Mouse (Mus musculus) kidney, adult 2 months (tissue): Measurements from ENCODE around the gene Rtbdn. TPM values are rescaled to one million over a fixed set of nuclear protein-coding genes. Genes with fewer than 3 reads are reported as not detected.

Experiments
- DNase-seq: peaks from one replicate; pipeline ENCODE4 v3.0.0; 2021
- H3K27ac ChIP-seq: fragments of 200-500 bp; 2 replicates; pipeline ENCODE4 v1.5.1; 2012; ENCODE audit warnings: low read depth, low read length, control low read depth, inconsistent platforms; ENCODE audit not compliant: insufficient read depth
- H3K27me3 ChIP-seq: fragments of 200-500 bp; replicated peaks from 2 replicates; pipeline ENCODE4 v1.6.1; 2012; ENCODE audit warnings: mild to moderate bottlenecking, moderate library complexity, low read length, inconsistent platforms; ENCODE audit not compliant: control insufficient read depth, insufficient read depth
- H3K36me3 ChIP-seq: fragments of 200-500 bp; 2 replicates; pipeline ENCODE4 v1.6.1; 2012; ENCODE audit warnings: mild to moderate bottlenecking, moderate library complexity, low read length, inconsistent platforms; ENCODE audit not compliant: control insufficient read depth, insufficient read depth
- H3K4me1 ChIP-seq: fragments of 200-500 bp; 2 replicates; pipeline ENCODE4 v1.6.1; 2011; ENCODE audit warnings: low read length; ENCODE audit not compliant: control insufficient read depth, insufficient read depth
- H3K4me3 ChIP-seq: fragments of 200-500 bp; 2 replicates; pipeline ENCODE4 v1.5.1; 2011; ENCODE audit warnings: mild to moderate bottlenecking, low read depth, low read length, control low read depth; ENCODE audit not compliant: insufficient read depth
- CTCF ChIP-seq: fragments of 200-500 bp; conservative IDR thresholded peaks from 2 replicates; pipeline ENCODE4 v1.5.1; 2011; ENCODE audit warnings: low read depth, mild to moderate bottlenecking, control low read depth, low read length, moderate library complexity, mixed read lengths; ENCODE audit not compliant: insufficient read depth, insufficient read length
- POLR2A ChIP-seq: fragments of 200-500 bp; IDR thresholded peaks from one replicate; pipeline ENCODE4 v1.6.1; 2011; ENCODE audit warnings: low read depth, low read length, control low read depth
- WGBS: fragments of 180-500 bp; shearing (Covaris S2); methylation state at CpG from one replicate; pipeline ENCODE4 v1.1.7; 2018; 5-methylcytosine and 5-hydroxymethylcytosine counted together
- polyA plus RNA-seq: library from polyadenylated mRNA; depleted of rRNA; stranded (reverse); fragments of >200 nt; gene quantifications from 2 replicates; pipeline ENCODE4 v1.2.3, GENCODE M21; 2012

Rtbdn gene
- polyA plus RNA-seq, 1 experiment = not detected

DNA sequence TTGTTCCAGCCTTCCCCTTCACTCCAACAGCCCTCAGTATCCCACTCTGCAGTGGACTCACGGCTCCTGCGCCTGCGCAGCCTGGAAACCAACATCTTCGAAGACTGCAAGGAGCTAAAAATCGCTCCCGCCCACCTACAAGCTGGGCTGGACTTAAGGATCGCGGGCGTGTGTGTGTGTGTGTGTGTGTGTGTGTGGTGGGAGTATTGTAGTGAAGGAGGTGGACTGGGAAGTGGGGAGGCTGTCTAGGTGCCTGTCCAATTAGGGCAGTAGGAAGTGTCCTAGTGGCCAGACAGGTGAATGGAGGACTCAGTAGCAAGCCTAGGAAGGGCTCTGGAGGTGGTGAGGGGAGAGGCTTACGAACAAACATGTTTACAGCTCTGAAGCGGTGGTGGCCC, 1.6 kb upstream of the Rtbdn start:
- peaks cover 4% of the 10 kb centered on the region for H3K27me3 ChIP-seq
- no peak overlapping the region for H3K4me3 ChIP-seq
- H3K36me3 ChIP-seq = no peaks in the 10 kb centered on the region
- no peaks in the 10 kb centered on the region for H3K4me1 ChIP-seq
- TF ChIP-seq POLR2A (no peak), CTCF (no peak)
- no peak overlapping the region for H3K27ac ChIP-seq
- DNase-seq = no peak
- 3% methylated on average over 11 of the region's 11 CpGs for WGBS

GRCm38 (mm10) chr8:84945633-84946527, 911 bp upstream of the Rtbdn start:
- Histone ChIP-seq H3K27me3 (peaks cover 4% of the 10 kb centered on the region), H3K4me1 (no peaks in the 10 kb centered on the region), H3K27ac (no peak overlapping the region), H3K4me3 (no peak overlapping the region), H3K36me3 (no peaks in the 10 kb centered on the region)
- DNase-seq = no peak
- TF ChIP-seq CTCF (no peak), POLR2A (no peak)
- 1% methylated on average over 46 of the region's 67 CpGs for WGBS

- peaks cover 4% of the 10 kb centered on the region for H3K27me3 ChIP-seq
- DNase-seq = peak; percentile 50
- TF ChIP-seq POLR2A = no peak
- 0 out of 2 replicates have a peak, but pooled peaks have one; percentile 0 for TF ChIP-seq CTCF
- H3K4me1 ChIP-seq = no peaks in the 10 kb centered on the region
- H3K27ac ChIP-seq = no peak overlapping the region
- no peak overlapping the region for H3K4me3 ChIP-seq
- H3K36me3 ChIP-seq = no peaks in the 10 kb centered on the region
- 12% methylated on average over 9 of the region's 9 CpGs for WGBS
These were observed 402 bp downstream of the Rtbdn start for GRCm38 (mm10) chr8:84947241-84947545.

DNA sequence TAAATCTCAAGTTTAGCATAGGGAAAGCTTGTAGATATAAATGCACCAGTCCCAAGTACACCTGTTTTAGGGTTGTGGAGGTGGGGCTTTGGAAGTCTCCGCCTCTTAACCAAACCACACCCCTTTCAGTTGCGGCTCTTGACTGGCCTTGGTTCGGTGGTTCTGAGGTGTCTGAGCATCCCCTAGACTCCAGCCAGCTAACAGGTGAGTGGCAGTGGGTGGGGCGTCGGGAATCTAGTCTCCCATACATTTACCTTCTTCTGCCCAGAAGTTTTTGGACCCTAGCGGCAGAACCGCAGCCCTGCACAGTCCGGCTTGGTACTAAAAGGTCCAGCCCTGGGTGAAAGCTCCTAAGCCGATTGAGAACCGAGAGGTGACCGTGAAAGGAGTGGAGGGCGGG, 3.0 kb downstream of the Rtbdn start:
- TF ChIP-seq CTCF (no peak), POLR2A (no peak)
- Histone ChIP-seq H3K4me1 (no peaks in the 10 kb centered on the region), H3K27ac (no peak overlapping the region), H3K36me3 (no peaks in the 10 kb centered on the region), H3K4me3 (no peak overlapping the region), H3K27me3 (peaks cover 4% of the 10 kb centered on the region)
- 16% methylated on average over 12 of the region's 12 CpGs for WGBS
- no peak for DNase-seq

- WGBS = 8% methylated on average over 18 of the region's 18 CpGs
- TF ChIP-seq POLR2A (no peak), CTCF (no peak)
- no peaks in the 10 kb centered on the region for H3K4me1 ChIP-seq
- no peaks in the 10 kb centered on the region for H3K36me3 ChIP-seq
- no peak overlapping the region for H3K27ac ChIP-seq
- DNase-seq = peak; percentile 67
- no peak overlapping the region for H3K4me3 ChIP-seq
- no peaks in the 10 kb centered on the region for H3K27me3 ChIP-seq
These were observed 5.9 kb downstream of the Rtbdn start for GRCm38 (mm10) chr8:84952612-84953255.

GRCm38 (mm10) chr8:84956768-84957167, 10.0 kb downstream of the Rtbdn start:
- Histone ChIP-seq H3K27ac (no peak overlapping the region), H3K27me3 (no peaks in the 10 kb centered on the region), H3K4me1 (no peaks in the 10 kb centered on the region), H3K4me3 (no peak overlapping the region), H3K36me3 (no peaks in the 10 kb centered on the region)
- peak; percentile 63 for DNase-seq
- 55% methylated on average over 2 of the region's 2 CpGs for WGBS
- TF ChIP-seq POLR2A = no peak
- TF ChIP-seq CTCF = peak; percentile 73

GRCm38 (mm10) chr8:84959811-84960210, 13.0 kb downstream of the Rtbdn start:
- Histone ChIP-seq H3K4me1 (no peaks in the 10 kb centered on the region), H3K4me3 (no peak overlapping the region), H3K27ac (no peak overlapping the region), H3K36me3 (no peaks in the 10 kb centered on the region), H3K27me3 (no peaks in the 10 kb centered on the region)
- 79% methylated on average over 7 of the region's 7 CpGs for WGBS
- TF ChIP-seq CTCF (no peak), POLR2A (no peak)
- no peak for DNase-seq
